Mouse (Mus musculus) megakaryocyte, embryonic 14.5 days (primary cell): Measurements from ENCODE around the gene Rnase11.

Source experiments
- FLI1 ChIP-seq: IDR thresholded peaks from 2 replicates; pipeline ENCODE4 v1.6.1; 2012; ENCODE audit warnings: low read length, inconsistent platforms, mixed read lengths
- GATA1 ChIP-seq: IDR thresholded peaks from 3 replicates; pipeline ENCODE4 v1.6.1; 2012; ENCODE audit warnings: mixed read lengths, low read length, inconsistent platforms, borderline replicate concordance

DNA sequence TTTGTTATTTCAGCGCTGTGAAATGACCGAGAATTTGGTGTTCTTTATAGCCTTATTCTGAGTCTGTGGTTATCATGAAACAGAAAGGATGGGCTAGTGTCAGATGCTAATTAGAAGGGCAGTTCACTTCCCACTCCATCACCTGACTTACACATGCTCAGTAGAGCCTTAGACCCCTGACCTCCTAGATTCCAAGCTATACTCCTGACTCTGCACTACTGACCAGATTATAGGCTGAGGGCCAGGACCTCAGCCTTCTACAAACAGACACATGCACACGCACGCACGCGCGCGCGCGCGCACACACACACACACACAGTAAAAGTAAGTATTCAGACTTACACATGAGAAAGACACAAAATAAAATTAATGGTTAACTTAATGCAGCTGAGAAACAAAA lies 49.0 kb upstream of the Rnase11 start:
- no peak for TF ChIP-seq GATA1
- TF ChIP-seq FLI1, result no peak
